Mouse (Mus musculus) E14TG2a.4 (cell line): ENCODE data around the gene Mss51.

Experiments
- H3K27me3 ChIP-seq: 2 replicates; pipeline ENCODE4 v1.6.1; 2014; ENCODE audit warnings: low read length, control low read depth; ENCODE audit not compliant: insufficient read depth
- H3K36me3 ChIP-seq: 2 replicates; pipeline ENCODE4 v1.6.1; 2014; ENCODE audit warnings: low read length, control low read depth; ENCODE audit not compliant: insufficient read depth
- H3K4me1 ChIP-seq: replicated peaks from 2 replicates; pipeline ENCODE4 v1.6.1; 2014; ENCODE audit warnings: low read depth, low read length, control low read depth
- H3K4me3 ChIP-seq: replicated peaks from 2 replicates; pipeline ENCODE4 v1.5.1; 2014; ENCODE audit warnings: mild to moderate bottlenecking, low read length
- H3K9me3 ChIP-seq: 2 replicates; pipeline ENCODE4 v1.6.1; 2014; ENCODE audit warnings: low read length, control low read depth
- CTCF ChIP-seq: conservative IDR thresholded peaks from 2 replicates; pipeline ENCODE4 v1.5.1; 2014; ENCODE audit warnings: low read length
- NANOG ChIP-seq: IDR thresholded peaks from 2 replicates; pipeline ENCODE4 v1.6.1; 2014; ENCODE audit warnings: borderline replicate concordance, low read length, mixed read lengths
- POU5F1 ChIP-seq: IDR thresholded peaks from 2 replicates; pipeline ENCODE4 v1.6.1; 2014; ENCODE audit warnings: low read length, borderline replicate concordance

The Mss51 gene

DNA sequence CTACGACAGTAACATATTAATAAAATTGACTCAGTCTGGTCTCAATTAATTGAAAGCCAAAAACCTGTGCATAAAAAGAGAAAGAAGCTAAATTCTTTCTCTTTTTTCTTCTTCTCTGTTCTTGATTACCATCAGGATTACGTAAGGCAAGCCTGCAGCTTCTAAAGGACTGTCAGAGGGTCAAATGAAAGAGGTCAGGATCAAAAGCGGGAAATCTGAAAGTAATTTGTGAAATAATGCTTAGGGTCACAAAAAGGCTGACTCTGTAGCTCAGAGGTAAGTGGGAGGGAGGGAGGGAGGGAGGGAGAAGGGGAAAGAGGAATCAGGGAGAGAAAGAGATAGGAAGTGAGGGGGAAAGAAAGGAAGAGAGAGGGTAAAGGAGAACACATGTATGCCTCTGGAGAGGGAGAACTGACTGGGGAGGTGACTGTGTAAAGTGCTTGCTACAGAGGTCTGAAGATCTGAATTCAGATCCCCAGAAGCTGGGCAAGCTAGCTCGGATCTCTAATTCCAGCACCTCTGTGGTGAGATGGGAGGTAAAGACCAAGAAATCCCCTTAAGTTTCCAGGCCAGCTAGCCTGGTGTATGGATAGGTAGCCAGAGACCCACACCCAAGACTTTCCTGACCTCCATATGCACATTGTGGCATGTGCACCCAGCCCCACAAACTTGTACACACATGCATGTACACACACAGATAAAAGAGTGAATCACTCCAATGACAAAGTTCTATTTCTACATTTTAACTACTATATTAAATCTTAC, 19.3 kb downstream of the Mss51 start:
- H3K27me3 ChIP-seq = no peaks in the 10 kb centered on the region
- peaks cover 64% of the 10 kb centered on the region for H3K4me1 ChIP-seq
- no peaks in the 10 kb centered on the region for H3K9me3 ChIP-seq
- H3K4me3 ChIP-seq = peak overlapping the region; percentile 14; the same call in 1 of the 2 replicates
- TF ChIP-seq POU5F1 = no peak
- TF ChIP-seq NANOG = no peak
- no peak for TF ChIP-seq CTCF
- H3K36me3 ChIP-seq = peaks cover 30% of the 10 kb centered on the region

DNA sequence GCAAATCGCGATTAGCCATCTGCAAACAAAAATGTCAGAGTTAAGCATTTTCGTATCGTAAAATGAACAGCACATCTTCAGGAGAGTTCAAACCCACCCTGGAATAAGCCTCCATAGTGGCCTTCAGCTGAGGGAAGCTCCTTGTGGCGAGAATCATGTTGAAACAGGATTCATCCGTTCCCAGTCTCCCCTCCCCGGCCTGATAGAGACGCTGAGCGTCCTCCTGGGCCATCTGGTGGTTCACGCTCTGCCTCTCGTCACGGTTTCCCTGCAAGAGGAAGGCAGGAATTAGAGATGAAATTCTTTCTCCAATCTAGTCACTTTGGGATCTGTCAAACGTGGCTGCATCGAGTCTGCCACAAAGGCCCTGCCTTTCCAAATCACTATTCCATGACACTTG, 36.5 kb downstream of the Mss51 start:
- Histone ChIP-seq H3K27me3 (no peaks in the 10 kb centered on the region), H3K9me3 (no peaks in the 10 kb centered on the region), H3K4me1 (peaks cover 6% of the 10 kb centered on the region; the same call in 1 of the 2 replicates), H3K4me3 (no peak overlapping the region), H3K36me3 (peaks cover 96% of the 10 kb centered on the region)
- TF ChIP-seq POU5F1 = no peak
- TF ChIP-seq CTCF = no peak
- no peak for TF ChIP-seq NANOG

DNA sequence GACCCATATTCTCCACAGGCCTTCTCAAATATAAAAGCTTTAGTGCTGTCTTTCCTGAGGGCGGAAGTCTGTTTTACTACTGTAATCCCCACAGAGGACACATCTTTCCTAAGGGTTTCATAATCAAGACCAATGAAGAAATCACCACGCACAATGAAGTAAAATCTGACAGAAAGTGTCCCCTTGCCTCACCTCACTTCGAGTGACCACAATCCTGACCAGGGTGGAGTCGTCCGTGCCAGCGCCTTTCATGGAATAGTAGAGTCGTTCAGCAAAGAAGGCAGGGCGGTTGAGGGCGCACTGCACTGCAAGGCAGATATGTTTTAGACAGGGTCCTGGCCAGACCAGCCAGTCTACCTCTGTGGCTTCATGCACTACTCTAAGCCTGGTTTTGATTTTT, 38.3 kb downstream of the Mss51 start:
- Histone ChIP-seq H3K4me1 (peaks cover 8% of the 10 kb centered on the region), H3K9me3 (no peaks in the 10 kb centered on the region), H3K27me3 (no peaks in the 10 kb centered on the region), H3K4me3 (no peak overlapping the region), H3K36me3 (peaks cover 78% of the 10 kb centered on the region)
- TF ChIP-seq NANOG (no peak), POU5F1 (no peak), CTCF (no peak)

DNA sequence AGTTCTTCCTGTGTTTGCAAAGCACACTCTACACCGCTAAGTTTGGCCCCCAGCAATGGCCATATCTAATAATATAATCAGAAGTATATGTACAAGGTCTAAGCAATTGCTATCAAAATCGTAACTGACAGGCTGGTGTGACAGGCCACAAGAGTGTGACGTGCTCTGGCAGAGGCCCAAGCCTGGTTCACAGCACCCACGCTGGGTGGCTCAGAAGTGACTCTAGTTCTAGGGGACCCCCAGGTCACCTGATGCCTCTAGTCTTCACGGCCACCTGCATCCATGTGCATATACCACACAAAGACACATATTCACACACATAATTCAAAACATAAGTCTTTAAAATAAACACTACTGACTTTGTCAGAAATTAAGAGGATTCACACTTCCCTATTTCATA, 43.8 kb downstream of the Mss51 start:
- Histone ChIP-seq H3K4me1 (peaks cover 29% of the 10 kb centered on the region), H3K4me3 (peak overlapping the region; percentile 80; the same call in 1 of the 2 replicates), H3K9me3 (no peaks in the 10 kb centered on the region), H3K27me3 (no peaks in the 10 kb centered on the region), H3K36me3 (peaks cover 23% of the 10 kb centered on the region)
- no peak for TF ChIP-seq NANOG
- no peak for TF ChIP-seq POU5F1
- no peak for TF ChIP-seq CTCF

DNA sequence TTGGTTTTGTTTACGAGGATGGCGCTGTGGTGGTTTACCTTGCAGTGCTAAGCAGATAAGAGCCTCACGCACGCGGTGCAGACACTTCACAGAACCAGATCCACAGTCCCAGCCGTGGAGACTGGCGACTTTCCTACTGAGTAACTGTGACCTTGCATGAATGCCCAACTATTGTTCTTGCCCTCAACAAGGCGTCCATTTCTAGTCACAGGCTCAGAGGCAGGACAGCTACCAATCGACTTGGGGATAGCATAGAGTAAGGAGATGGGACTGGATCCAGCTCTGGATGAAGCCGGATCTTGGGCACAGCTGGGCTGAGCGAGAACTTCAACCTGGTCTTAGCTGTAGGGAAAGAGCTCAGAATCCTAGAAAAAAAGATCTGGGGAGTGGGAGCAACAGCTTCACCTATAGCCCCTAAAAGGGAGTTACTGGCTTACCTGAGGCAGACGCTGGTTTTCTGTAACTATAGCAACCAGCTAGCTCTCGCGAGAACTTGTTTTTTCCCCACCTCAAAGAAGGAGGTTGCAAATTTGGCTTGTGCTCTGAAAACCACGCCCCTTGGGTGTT, 44.9 kb downstream of the Mss51 start, which contains the start of gene Cfap70:
Gene Cfap70 (minus strand): TSS at position 462 of the 567 bp plus-strand sequence.
- TF ChIP-seq NANOG = no peak
- no peak for TF ChIP-seq CTCF
- TF ChIP-seq POU5F1 = no peak
- peak within 1 kb of the TSS; percentile 80 for H3K4me3 ChIP-seq
- H3K36me3 ChIP-seq = peaks cover 16% of the 10 kb centered on the region
- H3K27me3 ChIP-seq = no peaks in the 10 kb centered on the region
- H3K9me3 ChIP-seq = no peaks in the 10 kb centered on the region
- peaks cover 35% of the 10 kb centered on the region for H3K4me1 ChIP-seq

DNA sequence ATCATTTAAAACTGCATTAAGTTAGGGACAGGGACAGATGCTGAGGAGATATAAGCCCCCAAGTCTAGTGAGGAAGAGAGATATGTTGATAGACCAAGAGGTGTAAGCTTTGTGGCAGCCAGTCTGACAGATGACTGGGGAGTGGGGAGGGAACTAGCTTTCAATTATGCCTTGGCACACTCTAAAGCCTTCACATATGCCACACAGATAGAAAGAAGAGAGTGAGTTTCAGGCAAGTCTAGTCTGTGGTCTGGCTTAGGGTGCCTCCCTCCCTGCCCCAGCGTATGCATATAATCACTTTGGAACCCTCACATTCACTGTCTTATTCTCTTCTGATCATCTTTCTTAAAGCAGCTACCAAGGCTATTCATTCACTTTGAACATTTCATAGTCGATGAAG, 45.4 kb downstream of the Mss51 start:
- Histone ChIP-seq H3K4me1 (peaks cover 37% of the 10 kb centered on the region), H3K4me3 (peak overlapping the region; percentile 80), H3K27me3 (no peaks in the 10 kb centered on the region), H3K9me3 (no peaks in the 10 kb centered on the region), H3K36me3 (peaks cover 10% of the 10 kb centered on the region)
- TF ChIP-seq CTCF = no peak
- no peak for TF ChIP-seq NANOG
- TF ChIP-seq POU5F1 = no peak

DNA sequence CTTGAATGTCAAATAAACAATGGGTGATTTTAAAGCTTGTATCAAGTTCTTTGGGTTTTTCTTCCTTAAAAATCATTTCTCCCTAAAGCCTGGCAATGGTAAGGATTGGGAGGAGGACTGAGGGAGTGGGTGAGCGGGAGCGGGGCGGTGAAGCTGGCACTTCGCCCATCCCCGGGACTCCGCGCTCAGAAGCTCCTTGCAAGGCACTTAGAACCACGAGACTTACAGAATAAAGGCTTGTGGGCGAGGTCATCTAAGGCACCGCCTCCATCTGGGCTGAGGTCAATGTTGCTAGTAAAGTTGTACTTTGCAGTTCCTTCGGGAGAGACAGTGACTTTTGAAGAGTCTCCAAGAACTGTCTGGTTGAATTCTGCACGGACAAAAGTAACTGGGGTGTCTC, 49.5 kb downstream of the Mss51 start:
- H3K27me3 ChIP-seq = no peaks in the 10 kb centered on the region
- no peak overlapping the region for H3K4me3 ChIP-seq
- H3K4me1 ChIP-seq = peaks cover 19% of the 10 kb centered on the region
- TF ChIP-seq CTCF = no peak
- no peaks in the 10 kb centered on the region for H3K9me3 ChIP-seq
- H3K36me3 ChIP-seq = no peaks in the 10 kb centered on the region

DNA sequence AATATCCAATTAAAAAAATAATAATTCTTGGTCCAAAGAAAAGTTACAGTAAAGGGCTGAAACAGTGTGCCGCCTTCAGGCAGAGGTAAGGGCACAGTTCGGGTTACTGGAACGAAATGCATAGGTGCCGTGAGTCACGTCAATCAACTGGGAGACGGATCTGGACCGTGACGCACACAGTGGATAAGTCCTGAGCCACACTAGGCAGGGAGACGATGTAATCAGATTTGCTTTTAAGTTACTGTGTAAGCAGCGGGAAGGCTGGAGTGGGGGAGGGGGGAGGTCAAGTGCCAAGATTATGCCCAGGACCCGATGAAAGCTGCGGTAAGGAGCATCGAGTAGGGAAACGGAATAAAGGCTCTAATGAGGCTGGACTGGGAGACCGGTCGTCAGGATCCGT, 54.4 kb downstream of the Mss51 start:
- no peaks in the 10 kb centered on the region for H3K27me3 ChIP-seq
- H3K4me3 ChIP-seq = no peak overlapping the region
- TF ChIP-seq NANOG (no peak), CTCF (no peak), POU5F1 (no peak)
- H3K4me1 ChIP-seq = peaks cover 6% of the 10 kb centered on the region
- no peaks in the 10 kb centered on the region for H3K9me3 ChIP-seq
- H3K36me3 ChIP-seq = no peaks in the 10 kb centered on the region

DNA sequence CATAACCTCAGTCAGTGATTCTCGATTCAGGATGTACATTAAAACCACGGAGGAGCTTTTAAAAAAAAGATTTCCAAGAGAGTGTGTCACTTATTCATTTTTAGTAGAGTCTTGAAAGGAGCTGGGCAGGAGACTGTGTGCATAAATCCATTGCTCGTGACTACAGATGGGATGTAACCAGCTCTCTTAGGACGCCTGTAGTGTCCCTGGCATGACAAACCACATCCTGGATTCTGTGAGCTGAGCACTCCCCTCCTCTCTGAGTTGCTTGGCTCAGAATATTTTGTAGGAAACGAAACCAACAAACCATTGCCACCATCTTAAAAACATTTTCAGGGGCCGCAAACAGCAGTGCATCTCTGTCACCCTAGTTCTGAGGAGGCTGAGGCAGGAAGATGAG, 59.7 kb downstream of the Mss51 start:
- Histone ChIP-seq H3K9me3 (no peaks in the 10 kb centered on the region), H3K4me1 (no peaks in the 10 kb centered on the region), H3K4me3 (no peak overlapping the region), H3K27me3 (no peaks in the 10 kb centered on the region), H3K36me3 (no peaks in the 10 kb centered on the region)
- no peak for TF ChIP-seq CTCF
